Mouse (Mus musculus): ENCODE results near the gene Wdr12.
"Not testable (repeated sequence)": the region's sequence is repeated elsewhere in the genome, so short reads cannot be mapped to it uniquely, and the experiment has no call there.

Gene Wdr12

GRCm38 (mm10) chr1:60098024-60098781 is at the start of gene Wdr12, which contains the start of gene Carf:
Gene Wdr12 (minus strand): TSS chr1:60098645.
Gene Carf (plus strand): TSS chr1:60098247.
- peak; percentile 99 for DNase-seq (ENCODE audit: low read depth, low spot score)

- peak; percentile 22 for DNase-seq (ENCODE audit: low read depth, low spot score)
Observed at GRCm38 (mm10) chr1:60137346-60137745, 38.9 kb upstream of the Wdr12 start.

GRCm38 (mm10) chr1:60117721-60118455 is 19.4 kb upstream of the Wdr12 start:
- DNase-seq (ENCODE audit: low read depth, low spot score) = no peak

GRCm38 (mm10) chr1:60104582-60104981 is 6.1 kb upstream of the Wdr12 start:
- peak; percentile 29 for DNase-seq (ENCODE audit: low read depth, low spot score)

- DNase-seq (ENCODE audit: low read depth, low spot score) = peak; percentile 33
Observed at GRCm38 (mm10) chr1:60098839-60099238, 394 bp upstream of the Wdr12 start.

- peak; percentile 91 for DNase-seq (ENCODE audit: low read depth, low spot score)
Observed at GRCm38 (mm10) chr1:60097277-60098023, 995 bp downstream of the Wdr12 start.

GRCm38 (mm10) chr1:60096572-60097276 is 1.7 kb downstream of the Wdr12 start:
- DNase-seq (ENCODE audit: low read depth, low spot score) = peak; percentile 64

GRCm38 (mm10) chr1:60076411-60076810 is 22.0 kb downstream of the Wdr12 start:
- DNase-seq (ENCODE audit: low read depth, low spot score) = no peak

- no peak for DNase-seq (ENCODE audit: low read depth, low spot score)
Observed at GRCm38 (mm10) chr1:60075590-60075989, 22.9 kb downstream of the Wdr12 start.

- DNase-seq (ENCODE audit: low read depth, low spot score) = no peak
Observed at GRCm38 (mm10) chr1:60074935-60075334, 23.5 kb downstream of the Wdr12 start.

GRCm38 (mm10) chr1:60070725-60071124 is 27.7 kb downstream of the Wdr12 start:
- DNase-seq (ENCODE audit: low read depth, low spot score) = peak; percentile 78

- no peak for DNase-seq (ENCODE audit: low read depth, low spot score)
Observed at GRCm38 (mm10) chr1:60056310-60056709, 42.1 kb downstream of the Wdr12 start.

- peak; percentile 34 for DNase-seq (ENCODE audit: low read depth, low spot score)
Observed at GRCm38 (mm10) chr1:60054659-60055058, 43.8 kb downstream of the Wdr12 start.

GRCm38 (mm10) chr1:60047481-60047880 is 51.0 kb downstream of the Wdr12 start:
- not testable (repeated sequence) for DNase-seq (ENCODE audit: low read depth, low spot score)

- DNase-seq (ENCODE audit: low read depth, low spot score) = no peak
Observed at GRCm38 (mm10) chr1:60044595-60044994, 53.9 kb downstream of the Wdr12 start.

GRCm38 (mm10) chr1:60042796-60043469 is 55.5 kb downstream of the Wdr12 start, which contains the start of gene Ica1l:
Gene Ica1l (minus strand): TSS chr1:60043184.
- DNase-seq (ENCODE audit: low read depth, low spot score) = peak; percentile 64

GRCm38 (mm10) chr1:60042398-60042795 is 56.0 kb downstream of the Wdr12 start:
- peak; percentile 45 for DNase-seq (ENCODE audit: low read depth, low spot score)

GRCm38 (mm10) chr1:60035044-60035443 is 63.4 kb downstream of the Wdr12 start:
- DNase-seq (ENCODE audit: low read depth, low spot score) = no peak

All from A20 (cell line).